Mouse (Mus musculus): Measurements from ENCODE around the gene Hdac7.

DNA sequence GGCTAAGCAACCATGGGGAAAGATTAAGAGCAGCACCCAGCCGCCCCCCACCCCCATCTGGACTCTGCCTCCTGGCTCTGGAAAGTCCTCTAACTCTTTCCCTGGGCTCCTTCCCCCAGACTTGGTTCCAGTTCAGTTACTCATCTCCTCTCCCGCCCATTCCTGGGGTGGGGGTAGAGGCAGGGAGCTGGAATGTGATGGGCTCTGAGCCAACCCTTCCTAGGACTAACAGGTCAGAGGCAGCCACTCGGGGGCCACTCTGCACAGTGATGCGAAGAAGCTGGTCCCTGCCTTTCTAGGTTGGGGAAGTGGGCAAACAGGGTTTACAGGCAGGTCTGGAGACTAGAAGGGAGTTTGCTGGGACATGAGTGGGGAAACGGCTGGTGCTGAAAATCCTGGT lies 71.2 kb downstream of the Hdac7 start:
- TF ChIP-seq CTCF (IDR thresholded peaks at IDR 0.05; ENCODE audit: control insufficient read depth, insufficient read depth, low read length) (no peak), POLR2A (IDR thresholded peaks at IDR 0.05; ENCODE audit: borderline replicate concordance, control insufficient read depth, low read depth, low read length) (no peak)
